Mouse (Mus musculus): ENCODE data around the gene Cfap46. TPM values are rescaled to one million over a fixed set of nuclear protein-coding genes. Genes with fewer than 3 reads are reported as not detected.

Gene Cfap46
- polyA plus RNA-seq, 1 experiment from 2014 or later, result 3.4 TPM

DNA sequence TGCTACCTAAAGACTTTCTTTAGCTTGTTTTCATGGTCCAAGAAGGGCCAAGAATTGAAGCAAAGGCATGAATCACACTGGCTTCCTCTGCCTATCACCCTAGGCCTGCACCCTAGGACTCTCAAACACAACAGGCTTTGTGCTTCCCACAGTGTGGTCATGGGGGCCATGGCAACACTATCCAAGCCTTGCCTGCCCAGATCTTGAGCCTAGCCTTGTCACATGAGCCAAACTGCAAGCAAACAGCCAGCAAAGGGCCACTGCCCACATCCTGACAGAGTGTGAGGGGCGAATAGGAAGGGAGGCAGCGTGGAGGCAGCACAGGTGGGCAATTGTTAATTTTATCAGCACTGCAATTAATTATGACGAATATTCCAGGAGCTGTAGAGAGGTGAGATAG is 111.0 kb downstream of the Cfap46 start:
- 80% methylated on average over 3 of the region's 3 CpGs for WGBS
- peaks cover 23% of the 10 kb centered on the region for H3K27me3 ChIP-seq (replicated peaks; ENCODE audit: control insufficient read depth, insufficient read depth, low read length)
- ATAC-seq, result no peak

DNA sequence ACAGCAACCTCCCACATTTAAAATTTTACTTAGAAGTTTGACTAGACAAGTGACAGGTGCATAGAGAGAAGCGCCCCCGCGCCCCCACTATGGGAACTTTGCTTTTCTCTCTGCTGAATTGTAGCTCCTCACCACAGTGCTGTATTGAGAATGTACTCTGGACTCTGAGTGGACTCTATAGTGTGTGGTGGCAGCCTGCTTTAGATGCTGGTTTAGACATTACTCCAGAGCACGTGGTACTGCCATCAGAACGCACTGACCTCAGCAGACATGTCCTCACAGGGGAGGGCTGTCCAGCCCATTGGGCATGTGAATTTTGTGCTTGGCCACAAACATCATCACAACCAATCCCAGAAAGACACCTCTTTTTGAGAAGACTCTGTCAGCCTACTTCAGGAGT is 112.8 kb downstream of the Cfap46 start:
- peaks cover 8% of the 10 kb centered on the region for H3K27me3 ChIP-seq (replicated peaks; ENCODE audit: control insufficient read depth, insufficient read depth, low read length)
- H3K4me1 ChIP-seq (ENCODE audit: control insufficient read depth, insufficient read depth, low read depth, low read length), result no peaks in the 10 kb centered on the region
- WGBS, result 93% methylated on average over 5 of the region's 5 CpGs
- no peaks in the 10 kb centered on the region; the same call in 1 of the 2 replicates for H3K36me3 ChIP-seq (ENCODE audit: control insufficient read depth, insufficient read depth, low read length)
- H3K9ac ChIP-seq (ENCODE audit: low read depth, low read length), result no peak overlapping the region
- no peaks in the 10 kb centered on the region for H3K9me3 ChIP-seq (ENCODE audit: control insufficient read depth, low read length)
- no peak overlapping the region for H3K4me2 ChIP-seq (ENCODE audit: low read length)
- no peak for ATAC-seq
- no peak overlapping the region for H3K27ac ChIP-seq (ENCODE audit: low read depth, low read length)
- no peak overlapping the region for H3K4me3 ChIP-seq (ENCODE audit: low read length)

More for the DNA sequence above, 111.0 kb downstream of the Cfap46 start:
- no peak overlapping the region for H3K4me3 ChIP-seq (ENCODE audit: low read length)
- H3K9me3 ChIP-seq (ENCODE audit: control insufficient read depth, low read length), result no peaks in the 10 kb centered on the region
- no peak overlapping the region for H3K4me2 ChIP-seq (ENCODE audit: low read length)
- no peaks in the 10 kb centered on the region; the same call in 1 of the 2 replicates for H3K36me3 ChIP-seq (ENCODE audit: control insufficient read depth, insufficient read depth, low read length)
- no peak overlapping the region for H3K9ac ChIP-seq (ENCODE audit: low read depth, low read length)
- H3K4me1 ChIP-seq (ENCODE audit: control insufficient read depth, insufficient read depth, low read depth, low read length), result no peaks in the 10 kb centered on the region
- H3K27ac ChIP-seq (ENCODE audit: low read depth, low read length), result no peak overlapping the region

DNA sequence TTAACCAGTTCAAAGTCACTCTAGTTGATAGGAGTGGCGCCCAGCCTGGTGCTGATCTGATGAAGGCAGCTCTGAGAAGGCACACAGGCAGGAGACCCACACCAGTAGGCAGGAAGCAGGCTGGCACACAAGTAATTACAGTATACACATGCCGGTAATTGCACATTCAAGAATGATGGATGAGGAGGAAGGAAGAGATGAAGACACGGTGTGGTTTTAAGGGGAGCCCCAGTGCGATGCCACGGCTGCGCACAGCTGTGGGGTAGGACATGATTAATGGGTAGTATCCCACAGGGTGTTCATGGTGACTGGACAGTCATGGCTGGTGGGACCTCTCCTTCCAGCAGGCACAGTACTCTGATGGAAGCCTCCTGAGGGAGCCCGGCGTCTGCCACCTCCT is 117.1 kb downstream of the Cfap46 start:
- H3K4me2 ChIP-seq (ENCODE audit: low read length), result no peak overlapping the region

DNA sequence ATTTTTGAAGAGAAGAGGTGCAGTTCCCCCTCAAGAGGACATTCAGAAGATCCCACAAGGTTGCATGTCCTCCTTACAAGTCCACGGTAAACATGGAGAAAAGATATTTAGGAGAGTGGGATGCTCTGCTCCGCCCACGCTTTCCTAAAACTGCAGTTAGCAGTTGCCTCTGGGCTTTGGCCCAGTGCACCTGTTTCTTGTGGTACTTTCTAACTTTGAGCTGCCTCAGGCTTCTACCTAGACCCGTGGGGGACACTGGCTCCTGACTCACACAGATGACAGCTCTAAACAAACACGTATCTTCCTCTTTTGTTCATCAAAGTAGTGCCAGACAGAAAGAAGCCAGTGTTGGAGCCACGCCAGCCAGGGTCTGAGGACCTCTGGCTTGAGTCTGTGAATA is 117.6 kb downstream of the Cfap46 start:
- H3K4me1 ChIP-seq (ENCODE audit: control insufficient read depth, insufficient read depth, low read depth, low read length), result no peaks in the 10 kb centered on the region
- H3K36me3 ChIP-seq (ENCODE audit: control insufficient read depth, insufficient read depth, low read length), result no peaks in the 10 kb centered on the region; the same call in 1 of the 2 replicates
- no peak overlapping the region for H3K27ac ChIP-seq (ENCODE audit: low read depth, low read length)
- no peak overlapping the region for H3K9ac ChIP-seq (ENCODE audit: low read depth, low read length)
- peaks cover 3% of the 10 kb centered on the region for H3K27me3 ChIP-seq (replicated peaks; ENCODE audit: control insufficient read depth, insufficient read depth, low read length)
- H3K9me3 ChIP-seq (ENCODE audit: control insufficient read depth, low read length), result no peaks in the 10 kb centered on the region
- no peak for ATAC-seq
- no peak overlapping the region for H3K4me3 ChIP-seq (ENCODE audit: low read length)
- WGBS, result 66% methylated on average over 6 of the region's 6 CpGs
- H3K4me2 ChIP-seq (ENCODE audit: low read length), result no peak overlapping the region

More for the DNA sequence above, 117.1 kb downstream of the Cfap46 start:
- Histone ChIP-seq H3K27ac (ENCODE audit: low read depth, low read length) (no peak overlapping the region), H3K4me3 (ENCODE audit: low read length) (no peak overlapping the region), H3K4me1 (ENCODE audit: control insufficient read depth, insufficient read depth, low read depth, low read length) (no peaks in the 10 kb centered on the region), H3K36me3 (ENCODE audit: control insufficient read depth, insufficient read depth, low read length) (no peaks in the 10 kb centered on the region; the same call in 1 of the 2 replicates), H3K9me3 (ENCODE audit: control insufficient read depth, low read length) (no peaks in the 10 kb centered on the region), H3K9ac (ENCODE audit: low read depth, low read length) (no peak overlapping the region), H3K27me3 (replicated peaks; ENCODE audit: control insufficient read depth, insufficient read depth, low read length) (peaks cover 5% of the 10 kb centered on the region)
- ATAC-seq, result peak; percentile 58; the same call in 1 of the 2 replicates
- WGBS, result 67% methylated on average over 8 of the region's 8 CpGs

DNA sequence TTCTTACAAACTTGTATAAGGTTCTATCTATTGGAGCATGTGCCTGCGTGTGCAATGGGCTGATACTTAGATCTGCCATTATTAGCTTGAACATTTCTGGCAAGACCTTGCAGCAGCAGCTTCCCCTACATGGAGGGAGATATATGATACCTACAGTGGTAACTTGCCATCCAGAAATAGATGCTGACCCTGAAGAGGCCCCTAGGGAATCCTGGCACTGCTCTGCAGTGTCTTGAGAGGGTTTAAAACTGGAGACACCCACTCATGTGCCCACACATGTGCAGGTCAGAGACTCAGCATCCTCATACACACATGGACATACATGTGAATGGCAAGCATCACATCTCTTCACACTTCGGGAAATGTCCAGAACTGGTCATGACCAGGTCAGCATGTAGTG is 119.5 kb downstream of the Cfap46 start:
- Histone ChIP-seq H3K9me3 (ENCODE audit: control insufficient read depth, low read length) (no peaks in the 10 kb centered on the region), H3K4me2 (ENCODE audit: low read length) (no peak overlapping the region), H3K36me3 (ENCODE audit: control insufficient read depth, insufficient read depth, low read length) (no peaks in the 10 kb centered on the region), H3K27me3 (replicated peaks; ENCODE audit: control insufficient read depth, insufficient read depth, low read length) (peaks cover 13% of the 10 kb centered on the region; the same call in 1 of the 2 replicates), H3K4me3 (ENCODE audit: low read length) (no peak overlapping the region), H3K4me1 (ENCODE audit: control insufficient read depth, insufficient read depth, low read depth, low read length) (no peaks in the 10 kb centered on the region), H3K9ac (ENCODE audit: low read depth, low read length) (no peak overlapping the region), H3K27ac (ENCODE audit: low read depth, low read length) (no peak overlapping the region)
- 96% methylated on average over 2 of the region's 2 CpGs for WGBS
- ATAC-seq, result no peak

DNA sequence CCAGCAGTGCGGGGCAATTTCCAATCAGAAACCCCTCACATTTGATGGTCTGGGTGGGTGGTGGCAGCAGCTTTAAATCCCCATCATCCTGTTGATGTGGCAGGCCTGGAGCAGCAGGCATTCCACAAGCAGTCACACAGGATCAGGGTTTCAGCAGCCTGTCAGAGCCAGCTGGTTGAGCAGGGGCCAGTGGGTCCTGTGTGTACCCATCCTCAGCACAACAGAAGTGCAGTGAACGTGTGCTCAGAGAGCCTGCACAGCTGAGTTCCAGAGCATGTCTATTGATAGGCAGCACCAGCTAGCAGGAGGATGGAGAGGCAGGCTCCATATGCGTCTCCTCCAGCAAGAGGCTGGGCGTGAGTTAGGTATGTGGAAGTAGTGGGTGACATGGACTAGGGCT is 120.2 kb downstream of the Cfap46 start:
- no peak overlapping the region for H3K4me3 ChIP-seq (ENCODE audit: low read length)
- 74% methylated on average over 4 of the region's 4 CpGs for WGBS
- no peaks in the 10 kb centered on the region for H3K36me3 ChIP-seq (ENCODE audit: control insufficient read depth, insufficient read depth, low read length)
- no peak overlapping the region for H3K27ac ChIP-seq (ENCODE audit: low read depth, low read length)
- ATAC-seq, result no peak
- no peak overlapping the region for H3K4me2 ChIP-seq (ENCODE audit: low read length)
- H3K4me1 ChIP-seq (ENCODE audit: control insufficient read depth, insufficient read depth, low read depth, low read length), result no peaks in the 10 kb centered on the region
- no peaks in the 10 kb centered on the region for H3K9me3 ChIP-seq (ENCODE audit: control insufficient read depth, low read length)
- H3K27me3 ChIP-seq (replicated peaks; ENCODE audit: control insufficient read depth, insufficient read depth, low read length), result peaks cover 18% of the 10 kb centered on the region
- no peak overlapping the region for H3K9ac ChIP-seq (ENCODE audit: low read depth, low read length)

DNA sequence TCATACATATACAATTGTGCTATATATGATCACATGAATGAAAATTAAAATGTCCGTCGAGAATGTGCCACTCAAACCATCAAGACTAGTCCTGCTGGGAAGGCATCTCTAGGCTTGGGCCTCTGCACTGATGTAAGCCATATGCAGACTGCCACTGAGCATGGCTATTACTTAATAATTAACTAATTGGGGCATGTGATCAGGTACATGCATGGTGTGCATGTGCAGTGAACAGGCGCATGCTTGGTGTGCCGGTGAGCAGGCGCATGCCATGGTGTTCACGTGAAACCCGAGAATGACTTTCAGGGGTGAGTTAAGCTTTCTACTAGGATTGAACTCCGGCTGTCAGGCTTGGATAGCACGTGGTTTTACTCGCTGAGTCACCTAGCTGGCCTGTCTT is 124.0 kb downstream of the Cfap46 start:
- H3K36me3 ChIP-seq (ENCODE audit: control insufficient read depth, insufficient read depth, low read length), result no peaks in the 10 kb centered on the region
- WGBS, result 95% methylated on average over 10 of the region's 10 CpGs
- no peak overlapping the region for H3K4me3 ChIP-seq (ENCODE audit: low read length)
- H3K9me3 ChIP-seq (ENCODE audit: control insufficient read depth, low read length), result no peaks in the 10 kb centered on the region
- no peak overlapping the region for H3K27ac ChIP-seq (ENCODE audit: low read depth, low read length)
- H3K27me3 ChIP-seq (replicated peaks; ENCODE audit: control insufficient read depth, insufficient read depth, low read length), result peaks cover 24% of the 10 kb centered on the region
- H3K9ac ChIP-seq (ENCODE audit: low read depth, low read length), result no peak overlapping the region
- H3K4me1 ChIP-seq (ENCODE audit: control insufficient read depth, insufficient read depth, low read depth, low read length), result peaks cover 9% of the 10 kb centered on the region
- no peak overlapping the region for H3K4me2 ChIP-seq (ENCODE audit: low read length)
- no peak for ATAC-seq

DNA sequence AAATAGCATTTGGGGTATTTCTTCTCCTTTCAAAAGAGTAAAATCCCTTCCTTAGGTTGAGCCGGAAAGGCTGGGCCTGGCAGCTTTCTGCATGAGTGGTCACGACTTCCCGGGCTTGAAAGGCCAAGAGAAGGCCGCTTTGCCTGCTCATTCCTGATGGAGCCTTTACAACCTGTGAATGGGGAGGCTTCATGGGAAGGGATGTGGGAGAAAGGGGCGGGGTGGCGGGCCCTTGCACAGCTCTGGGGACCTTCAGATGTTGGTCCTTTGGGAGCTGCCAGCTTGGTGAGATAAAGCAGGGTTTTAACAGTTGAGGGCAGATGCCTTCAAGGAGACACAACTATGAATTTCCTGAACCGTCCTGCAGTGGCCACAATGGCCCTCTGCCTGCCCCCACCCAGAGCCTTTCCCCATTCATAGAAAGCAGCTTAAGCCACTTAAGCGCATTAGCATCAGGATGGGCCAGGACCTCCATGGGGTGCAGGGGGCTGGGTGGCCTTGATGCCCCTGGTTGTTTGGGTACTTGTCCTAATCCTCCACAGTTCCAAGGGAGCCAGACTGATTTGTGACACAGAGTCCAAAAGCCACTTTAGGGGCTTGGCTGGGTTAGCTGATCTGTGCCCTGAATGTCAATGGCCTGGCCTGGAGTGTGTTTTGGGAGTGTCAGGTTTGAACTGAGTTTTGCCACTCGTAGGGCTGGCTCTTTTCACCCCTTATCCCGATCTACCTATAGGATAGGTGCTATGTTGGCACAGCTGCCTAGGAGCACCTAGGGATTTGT is 126.7 kb downstream of the Cfap46 start:
- Histone ChIP-seq H3K9ac (ENCODE audit: low read depth, low read length) (no peak overlapping the region), H3K4me3 (ENCODE audit: low read length) (no peak overlapping the region), H3K4me2 (ENCODE audit: low read length) (no peak overlapping the region), H3K27me3 (replicated peaks; ENCODE audit: control insufficient read depth, insufficient read depth, low read length) (peaks cover 28% of the 10 kb centered on the region), H3K36me3 (ENCODE audit: control insufficient read depth, insufficient read depth, low read length) (no peaks in the 10 kb centered on the region), H3K9me3 (ENCODE audit: control insufficient read depth, low read length) (no peaks in the 10 kb centered on the region), H3K4me1 (ENCODE audit: control insufficient read depth, insufficient read depth, low read depth, low read length) (peaks cover 9% of the 10 kb centered on the region), H3K27ac (ENCODE audit: low read depth, low read length) (no peak overlapping the region)
- 29% methylated on average over 10 of the region's 10 CpGs for WGBS
- no peak for ATAC-seq

DNA sequence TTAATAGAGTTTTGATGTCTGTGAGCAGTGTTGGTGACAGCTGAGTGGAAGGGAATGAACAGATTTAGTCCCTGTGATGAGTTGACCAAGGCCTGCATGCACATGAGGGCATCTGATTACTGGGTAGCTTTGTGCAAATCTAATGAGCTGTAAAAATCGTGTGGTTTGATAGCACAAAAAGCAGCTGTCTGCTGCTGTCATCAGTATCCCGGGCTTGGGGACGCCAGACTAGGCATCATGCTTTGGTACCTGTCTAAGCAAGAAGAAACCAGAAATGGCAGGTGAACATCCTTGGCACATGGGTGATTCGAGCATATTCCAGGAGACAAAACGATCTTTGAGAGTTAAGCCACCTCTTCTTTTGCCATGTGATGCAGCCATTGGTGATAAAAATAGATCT is 127.3 kb downstream of the Cfap46 start:
- Histone ChIP-seq H3K4me2 (ENCODE audit: low read length) (no peak overlapping the region), H3K27ac (ENCODE audit: low read depth, low read length) (no peak overlapping the region), H3K4me1 (ENCODE audit: control insufficient read depth, insufficient read depth, low read depth, low read length) (peaks cover 9% of the 10 kb centered on the region), H3K4me3 (ENCODE audit: low read length) (no peak overlapping the region), H3K9ac (ENCODE audit: low read depth, low read length) (no peak overlapping the region), H3K9me3 (ENCODE audit: control insufficient read depth, low read length) (no peaks in the 10 kb centered on the region), H3K27me3 (replicated peaks; ENCODE audit: control insufficient read depth, insufficient read depth, low read length) (peaks cover 28% of the 10 kb centered on the region), H3K36me3 (ENCODE audit: control insufficient read depth, insufficient read depth, low read length) (no peaks in the 10 kb centered on the region)
- WGBS, result 32% methylated on average over 5 of the region's 5 CpGs
- no peak for ATAC-seq
